Mouse (Mus musculus) embryonic fibroblast, embryonic 13.5 days (primary cell): ENCODE data around the gene Pknox2. TPM values are rescaled to one million over a fixed set of nuclear protein-coding genes. Genes with fewer than 3 reads are reported as not detected.

Experiments
- H3K27ac ChIP-seq: 2 replicates; pipeline ENCODE4 v1.5.1; 2012; ENCODE audit warnings: low read length, control low read depth, inconsistent platforms; ENCODE audit not compliant: insufficient read depth
- H3K4me1 ChIP-seq: 2 replicates; pipeline ENCODE4 v1.6.1; 2011; ENCODE audit warnings: low read length; ENCODE audit not compliant: control insufficient read depth, insufficient read depth
- H3K4me3 ChIP-seq: 2 replicates; pipeline ENCODE4 v1.5.1; 2011; ENCODE audit warnings: mild to moderate bottlenecking, control low read depth, low read length; ENCODE audit not compliant: insufficient read depth
- CTCF ChIP-seq: IDR thresholded peaks from 2 replicates; pipeline ENCODE4 v1.5.1; 2011; ENCODE audit warnings: mild to moderate bottlenecking, control low read depth, low read length, moderate library complexity, borderline replicate concordance; ENCODE audit not compliant: insufficient read depth
- POLR2A ChIP-seq: IDR thresholded peaks from 2 replicates; pipeline ENCODE4 v1.6.1; 2011; ENCODE audit warnings: low read depth, mild to moderate bottlenecking, control low read depth, low read length, moderate library complexity
- polyA plus RNA-seq: library from polyadenylated mRNA; stranded (reverse); fragments of >200 nt; gene quantifications from 2 replicates; pipeline ENCODE4 v1.2.4, GENCODE M21; 2011; ENCODE audit warnings: low read depth; ENCODE audit not compliant: missing spikeins, insufficient read length

The Pknox2 gene
- polyA plus RNA-seq, 1 experiment = 23.7 TPM

GRCm38 (mm10) chr9:37061627-37062026, 85.6 kb downstream of the Pknox2 start:
- TF ChIP-seq CTCF (no peak), POLR2A (no peak)
- Histone ChIP-seq H3K27ac (no peak overlapping the region), H3K4me1 (peaks cover 2% of the 10 kb centered on the region; the same call in 1 of the 2 replicates), H3K4me3 (no peak overlapping the region)

- H3K4me1 ChIP-seq = peaks cover 20% of the 10 kb centered on the region
- H3K4me3 ChIP-seq = no peak overlapping the region
- no peak for TF ChIP-seq POLR2A
- no peak for TF ChIP-seq CTCF
- peak overlapping the region; percentile 80 for H3K27ac ChIP-seq
These were observed 92.5 kb downstream of the Pknox2 start for GRCm38 (mm10) chr9:37054703-37055102.

- peaks cover 26% of the 10 kb centered on the region for H3K4me1 ChIP-seq
- peak overlapping the region; percentile 80 for H3K27ac ChIP-seq
- no peak for TF ChIP-seq CTCF
- TF ChIP-seq POLR2A = peak; percentile 44
- no peak overlapping the region for H3K4me3 ChIP-seq
These were observed 93.3 kb downstream of the Pknox2 start for GRCm38 (mm10) chr9:37053601-37054512.

- TF ChIP-seq CTCF = no peak
- TF ChIP-seq POLR2A = no peak
- H3K4me3 ChIP-seq = no peak overlapping the region
- H3K4me1 ChIP-seq = peaks cover 27% of the 10 kb centered on the region
These were observed 94.2 kb downstream of the Pknox2 start for GRCm38 (mm10) chr9:37053041-37053440.

GRCm38 (mm10) chr9:37051669-37052068, 95.5 kb downstream of the Pknox2 start:
- TF ChIP-seq CTCF = no peak
- Histone ChIP-seq H3K27ac (no peak overlapping the region), H3K4me1 (peaks cover 34% of the 10 kb centered on the region), H3K4me3 (no peak overlapping the region)

More at GRCm38 (mm10) chr9:37053041-37053440, 94.2 kb downstream of the Pknox2 start:
- peak overlapping the region; percentile 59 for H3K27ac ChIP-seq

GRCm38 (mm10) chr9:37047490-37047889, 99.7 kb downstream of the Pknox2 start:
- no peak for TF ChIP-seq POLR2A
- TF ChIP-seq CTCF = no peak
- H3K4me1 ChIP-seq = peaks cover 25% of the 10 kb centered on the region
- peak overlapping the region; percentile 99 for H3K27ac ChIP-seq
- no peak overlapping the region for H3K4me3 ChIP-seq

- Histone ChIP-seq H3K4me3 (no peak overlapping the region), H3K4me1 (peaks cover 25% of the 10 kb centered on the region), H3K27ac (peak overlapping the region; percentile 99)
- no peak for TF ChIP-seq CTCF
- no peak for TF ChIP-seq POLR2A
These were observed 101.3 kb downstream of the Pknox2 start for GRCm38 (mm10) chr9:37045875-37046274.

- TF ChIP-seq POLR2A (no peak), CTCF (no peak)
- peaks cover 23% of the 10 kb centered on the region for H3K4me1 ChIP-seq
- no peak overlapping the region for H3K4me3 ChIP-seq
- H3K27ac ChIP-seq = no peak overlapping the region
These were observed 103.0 kb downstream of the Pknox2 start for GRCm38 (mm10) chr9:37044165-37044564.

- no peak overlapping the region for H3K27ac ChIP-seq
- no peak for TF ChIP-seq POLR2A
- TF ChIP-seq CTCF = no peak
- peaks cover 4% of the 10 kb centered on the region; the same call in 1 of the 2 replicates for H3K4me1 ChIP-seq
These were observed 108.3 kb downstream of the Pknox2 start for GRCm38 (mm10) chr9:37038859-37039258.

GRCm38 (mm10) chr9:37038445-37038844, 108.8 kb downstream of the Pknox2 start:
- H3K4me3 ChIP-seq = no peak overlapping the region
- no peak overlapping the region for H3K27ac ChIP-seq
- H3K4me1 ChIP-seq = peaks cover 4% of the 10 kb centered on the region; the same call in 1 of the 2 replicates
- no peak for TF ChIP-seq CTCF
- no peak for TF ChIP-seq POLR2A

More at GRCm38 (mm10) chr9:37038859-37039258, 108.3 kb downstream of the Pknox2 start:
- H3K4me3 ChIP-seq = no peak overlapping the region
